Mouse (Mus musculus): ENCODE results near the gene Etfbkmt.
"Not testable (repeated sequence)": the region's sequence is repeated elsewhere in the genome, so short reads cannot be mapped to it uniquely, and the experiment has no call there.

Gene Etfbkmt

GRCm38 (mm10) chr6:149187371-149187770 is 47.7 kb downstream of the Etfbkmt start:
- no peak for DNase-seq (ENCODE audit: low read depth)

- DNase-seq (ENCODE audit: low read depth) = peak; percentile 99
These were observed 48.6 kb downstream of the Etfbkmt start, which contains the start of gene Amn1 for GRCm38 (mm10) chr6:149188041-149188924. Gene Amn1 (minus strand): TSS chr6:149188712.

DNA sequence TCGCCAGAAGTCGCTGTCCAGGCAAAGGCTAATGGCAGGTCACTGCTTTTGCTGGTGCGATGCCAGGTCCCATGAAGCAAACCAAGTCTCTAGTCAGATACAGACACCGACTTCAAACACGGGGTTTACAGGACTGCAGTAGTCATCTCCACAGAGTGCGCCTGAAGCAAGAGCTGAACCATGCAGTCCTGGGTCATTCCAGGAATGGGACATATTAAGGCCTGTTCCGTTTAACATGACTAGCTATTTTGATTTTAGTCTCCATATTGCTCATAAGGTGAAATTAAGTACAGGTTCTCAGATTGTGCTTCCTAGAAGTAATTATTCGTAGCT is 49.2 kb downstream of the Etfbkmt start:
- DNase-seq (ENCODE audit: low read depth) = no peak

DNA sequence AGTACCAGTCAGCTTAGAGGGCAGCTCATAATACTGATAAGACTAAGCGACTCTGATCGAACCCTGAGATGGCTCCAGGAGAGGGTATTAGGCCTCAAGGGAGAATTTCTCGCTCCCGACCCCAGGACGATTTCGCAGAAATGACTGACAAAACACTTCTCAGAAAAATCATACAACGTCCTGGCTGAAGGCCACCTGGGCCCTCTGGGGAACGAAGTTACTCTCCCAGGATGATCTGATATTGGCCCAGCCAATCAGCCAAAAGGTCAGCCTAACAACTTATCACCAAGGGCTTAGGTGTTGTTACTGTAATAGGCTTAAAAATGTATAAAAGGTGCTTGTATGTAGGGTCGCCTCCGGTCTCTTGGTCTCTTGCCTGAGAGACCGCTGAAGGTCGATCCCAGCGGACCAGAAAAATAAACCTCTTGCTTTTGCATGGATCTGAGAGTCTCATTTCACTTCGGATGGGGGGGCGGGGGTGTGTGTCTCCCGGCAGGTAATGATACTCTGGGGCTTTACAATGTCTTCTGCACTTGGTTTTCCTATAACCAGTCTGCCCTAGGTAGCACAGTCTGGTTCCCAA is 49.8 kb downstream of the Etfbkmt start:
- DNase-seq (ENCODE audit: low read depth) = no peak

- not testable (repeated sequence) for DNase-seq (ENCODE audit: low read depth)
These were observed 52.3 kb downstream of the Etfbkmt start for GRCm38 (mm10) chr6:149191951-149192350.

GRCm38 (mm10) chr6:149193276-149193905 is 53.7 kb downstream of the Etfbkmt start:
- peak; percentile 84 for DNase-seq (ENCODE audit: low read depth)

DNA sequence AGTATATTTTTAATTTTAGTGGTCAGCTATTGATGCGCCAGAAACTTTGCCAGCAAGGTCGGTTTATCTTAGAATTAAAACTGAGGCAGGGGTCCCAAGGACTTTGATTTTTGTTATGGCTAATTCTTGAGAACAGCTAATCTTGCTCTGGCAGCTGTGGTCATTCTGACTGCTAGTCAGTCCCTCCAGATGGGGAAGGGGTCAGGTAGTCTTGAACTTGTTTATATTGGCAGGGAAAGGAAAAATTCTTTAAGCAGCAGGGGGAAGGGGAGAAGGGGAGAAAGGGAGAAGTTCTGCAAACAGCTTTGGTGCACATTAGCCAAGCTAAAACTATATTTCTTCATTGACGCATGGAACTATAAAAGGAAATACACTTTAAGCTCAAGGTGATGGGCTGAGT is 57.5 kb downstream of the Etfbkmt start:
- no peak for DNase-seq (ENCODE audit: low read depth)

- DNase-seq (ENCODE audit: low read depth) = no peak
These were observed 58.9 kb downstream of the Etfbkmt start for GRCm38 (mm10) chr6:149198572-149198971.

All from induced T-regulatory cell, adult 2 months (primary cell).